Mouse (Mus musculus) mouse embryonic stem cell (cell line): ENCODE measurements around the gene Sepsecs.

Source experiments
- in situ Hi-C, 2 experiments: fragments of 300-500 bp; cut with MboI; formaldehyde crosslinking; loops; 1 replicate in 1 of 2; 3 replicates in 1 of 2; pipeline ENCODE4 v1.14.3; 2019 to 2020; ENCODE audit warnings: low sequenced_read_pairs in 2 of 2, low pct_unique_long_range_greater_than_20kb in 1 of 2, mixed read lengths in 1 of 2; ENCODE audit not compliant: unreplicated experiment in 1 of 2

Sepsecs gene

DNA sequence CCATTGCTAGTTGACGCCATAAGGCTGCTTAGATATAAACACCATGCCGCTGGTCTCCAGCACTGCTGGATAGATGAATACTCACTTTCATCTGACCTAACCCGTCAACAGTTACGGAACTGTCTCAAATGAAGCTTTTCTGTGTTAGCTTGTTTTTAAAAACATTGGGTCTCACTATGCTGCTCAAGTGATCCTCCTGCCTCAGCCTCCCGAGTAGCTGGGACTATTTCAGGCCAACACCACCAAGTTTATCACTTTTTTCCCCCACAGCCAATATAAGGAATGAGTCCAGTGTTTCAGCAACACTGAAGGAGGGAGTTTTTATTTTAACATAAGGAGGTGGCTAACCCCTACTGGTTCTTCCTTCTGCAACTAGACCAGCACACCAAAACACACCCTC is 14.5 kb downstream of the Sepsecs start:
- in situ Hi-C loops: no loop called here

DNA sequence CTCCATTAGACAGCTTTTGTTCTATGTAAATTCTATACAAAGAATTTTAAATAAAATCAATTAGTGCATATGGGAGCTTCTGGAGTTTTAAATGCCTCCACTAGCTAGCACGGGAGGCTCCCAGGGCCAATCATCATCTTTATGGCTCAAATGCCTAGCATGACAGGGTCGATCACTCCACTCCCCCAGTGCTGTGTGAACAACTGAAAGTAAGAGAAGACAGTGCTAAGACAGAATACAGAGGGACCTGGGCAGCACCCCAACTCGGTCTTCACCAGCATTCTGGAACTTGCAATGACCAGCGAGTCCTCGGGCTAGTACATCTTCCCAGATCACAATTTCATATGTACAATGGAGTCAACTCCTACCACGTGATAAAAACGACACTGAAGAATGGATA is 16.9 kb downstream of the Sepsecs start:
- in situ Hi-C loops: no loop called here

DNA sequence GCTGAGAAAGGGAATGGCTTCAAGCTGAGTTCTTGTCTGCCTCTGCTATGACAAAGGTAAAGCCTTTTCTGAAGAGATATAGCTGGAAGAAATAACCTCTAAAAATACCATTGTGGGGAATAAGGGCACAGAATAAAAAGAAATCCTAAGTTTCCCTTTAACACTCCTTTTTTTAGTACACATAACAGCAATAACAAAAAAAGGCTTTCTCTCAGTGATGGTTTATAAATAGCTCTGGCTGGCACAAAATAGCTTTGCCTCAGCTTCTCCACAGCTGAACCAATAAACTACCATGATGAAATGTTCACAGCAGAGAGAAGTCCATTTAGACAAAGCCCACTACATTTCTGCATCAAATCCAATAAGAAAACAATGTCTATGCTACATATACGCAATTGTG is 17.4 kb downstream of the Sepsecs start:
- in situ Hi-C loops: no loop called here

DNA sequence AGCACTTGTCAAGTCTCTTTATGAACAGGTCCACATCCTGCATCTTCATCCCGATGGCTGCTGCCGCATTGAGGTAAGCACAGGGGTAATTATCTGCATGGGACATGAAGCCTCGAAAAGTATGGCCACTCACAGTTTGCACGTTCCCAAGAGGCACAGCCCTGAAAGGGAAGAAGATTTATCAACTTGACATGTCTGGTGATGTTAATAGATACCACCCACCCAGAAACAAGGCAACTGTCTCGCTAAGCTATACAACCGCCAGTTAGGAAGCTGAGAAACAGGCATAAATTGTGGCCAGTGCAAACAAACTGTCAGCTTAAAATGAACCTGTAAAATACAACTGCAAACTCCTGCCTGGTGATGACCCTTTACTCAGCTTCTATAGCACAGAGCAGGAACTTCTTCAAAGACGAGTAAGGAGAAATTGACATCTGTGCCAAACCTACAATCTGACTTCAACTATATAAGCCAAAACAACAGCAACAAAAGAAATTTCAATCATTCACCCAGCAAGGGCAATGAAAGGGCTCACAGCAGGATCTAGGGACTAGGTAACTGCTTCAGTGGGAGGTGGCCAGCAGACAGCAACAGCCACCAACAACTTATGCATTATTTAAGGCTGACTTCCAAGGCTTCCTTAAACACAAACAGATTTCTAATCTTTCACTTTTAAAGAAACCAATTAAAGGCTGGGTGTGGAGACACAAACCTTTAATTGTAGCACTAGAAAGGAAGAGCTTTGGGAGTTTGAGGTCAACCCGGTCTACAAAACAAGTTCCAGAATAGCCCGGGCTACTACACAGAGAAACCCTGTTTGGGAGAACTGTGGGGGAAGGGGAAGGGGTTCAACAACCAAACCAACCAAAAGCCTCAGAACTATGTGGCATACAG is 25.3 kb downstream of the Sepsecs start:
- in situ Hi-C loops: no loop called here

DNA sequence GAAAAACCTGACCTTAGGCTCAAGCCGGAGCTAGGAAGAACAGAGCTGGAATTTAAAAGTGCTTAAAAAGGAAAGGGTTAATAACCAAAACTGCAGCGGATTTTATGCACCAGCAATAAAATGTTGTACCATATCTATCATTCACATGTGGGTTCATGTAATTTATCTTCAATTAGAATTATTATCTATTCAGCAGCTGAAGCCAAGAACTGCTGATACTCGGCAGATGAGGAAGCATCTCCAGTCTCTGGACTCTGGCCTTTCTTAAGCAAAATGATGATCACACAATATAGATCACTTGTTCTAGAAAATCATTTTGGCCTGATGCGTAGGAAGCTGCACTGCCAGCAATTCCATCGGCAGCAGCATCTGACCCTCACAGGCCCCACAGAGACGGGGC is 27.8 kb downstream of the Sepsecs start:
- in situ Hi-C loops: no loop called here

DNA sequence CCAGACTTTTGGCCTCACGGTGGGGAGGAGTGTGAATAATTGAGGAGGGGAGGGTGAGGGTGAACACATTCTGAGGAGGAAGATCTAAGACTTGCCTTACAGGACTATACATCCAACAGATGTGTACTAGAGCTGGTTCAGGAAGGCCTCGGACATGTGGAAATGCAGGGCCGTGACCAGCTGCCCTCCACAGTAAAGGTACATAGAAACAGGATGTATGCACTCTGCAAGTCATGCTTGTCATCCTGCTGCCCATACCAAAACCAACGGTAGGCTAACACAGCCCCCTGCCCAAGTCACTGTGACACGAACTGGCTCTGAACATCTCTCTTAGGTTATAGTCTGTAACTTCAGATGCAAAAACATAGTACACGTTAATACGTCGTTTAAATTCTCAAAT is 30.6 kb downstream of the Sepsecs start:
- in situ Hi-C loops: no loop called here

DNA sequence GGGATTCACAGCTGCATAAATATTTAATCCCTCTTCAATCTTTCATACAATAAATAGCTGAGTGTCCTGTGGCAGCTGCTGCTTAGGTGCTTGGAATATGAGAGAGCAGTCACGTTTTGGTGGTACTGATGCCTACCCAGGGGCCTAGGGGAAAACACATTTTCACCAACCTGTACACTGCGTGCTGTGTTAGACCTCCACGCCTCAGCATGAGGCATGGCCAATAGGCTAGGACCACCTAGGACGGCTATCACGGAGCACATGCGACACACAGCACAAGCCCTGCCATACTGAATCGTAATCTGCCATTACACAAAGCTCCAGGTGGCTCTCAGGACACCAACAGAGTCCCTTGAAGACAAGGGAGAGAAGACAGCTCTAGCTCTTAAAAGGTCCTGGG is 31.5 kb downstream of the Sepsecs start:
- in situ Hi-C loops: no loop called here

DNA sequence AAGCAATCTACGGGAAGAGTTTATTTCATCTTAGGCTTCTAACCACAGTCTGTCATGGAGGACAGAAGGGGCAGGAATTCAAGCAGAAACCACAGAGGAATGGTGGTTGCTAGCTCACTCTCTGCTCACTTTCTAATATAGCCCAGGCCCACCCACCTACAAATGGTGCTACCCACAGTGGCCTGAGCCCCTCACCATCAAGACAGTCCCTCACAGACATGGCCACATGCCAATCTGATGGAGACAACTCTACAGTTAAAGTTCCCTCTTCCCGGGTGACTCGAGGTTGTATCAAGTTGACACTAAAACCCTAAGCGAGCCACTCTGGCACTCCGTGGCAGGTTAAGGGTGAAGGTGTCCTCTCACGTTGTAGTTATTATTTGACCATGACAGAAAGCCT is 32.6 kb downstream of the Sepsecs start:
- in situ Hi-C loops: no loop called here

DNA sequence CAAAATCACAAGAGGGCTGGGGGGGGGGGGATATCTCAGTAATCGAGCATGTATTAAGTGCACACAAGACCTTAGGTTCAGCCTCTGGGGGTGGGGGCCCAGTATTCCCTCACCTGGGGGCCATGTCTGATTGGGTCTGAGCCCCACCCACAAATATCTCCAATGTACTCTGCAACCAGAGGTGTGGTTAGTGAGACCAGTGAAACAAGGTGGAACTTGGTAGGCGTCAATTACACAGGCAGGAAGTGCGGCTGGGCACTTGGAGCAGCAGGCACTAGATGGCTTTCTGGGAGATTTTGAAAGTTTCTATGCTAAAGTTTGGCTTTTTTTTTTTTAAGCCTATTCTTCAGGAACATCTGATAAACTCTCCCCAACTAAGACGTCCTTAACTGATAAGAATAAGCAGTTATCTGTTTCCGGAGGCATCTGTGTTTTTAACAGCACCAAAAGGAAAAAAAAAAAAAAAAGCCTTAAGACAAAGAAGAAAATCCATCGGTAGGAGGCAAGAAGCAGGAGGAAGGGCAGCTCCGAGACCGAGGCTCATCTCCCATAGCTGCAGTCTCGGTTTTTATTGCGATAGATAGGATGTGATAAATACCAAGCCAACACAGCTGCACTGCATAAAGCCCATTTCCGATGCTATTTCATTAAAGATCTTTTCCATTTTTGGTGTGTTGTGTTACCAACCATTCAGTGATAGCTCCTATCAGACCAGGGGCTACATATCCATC is 33.3 kb downstream of the Sepsecs start:
- in situ Hi-C loops: no loop called here

DNA sequence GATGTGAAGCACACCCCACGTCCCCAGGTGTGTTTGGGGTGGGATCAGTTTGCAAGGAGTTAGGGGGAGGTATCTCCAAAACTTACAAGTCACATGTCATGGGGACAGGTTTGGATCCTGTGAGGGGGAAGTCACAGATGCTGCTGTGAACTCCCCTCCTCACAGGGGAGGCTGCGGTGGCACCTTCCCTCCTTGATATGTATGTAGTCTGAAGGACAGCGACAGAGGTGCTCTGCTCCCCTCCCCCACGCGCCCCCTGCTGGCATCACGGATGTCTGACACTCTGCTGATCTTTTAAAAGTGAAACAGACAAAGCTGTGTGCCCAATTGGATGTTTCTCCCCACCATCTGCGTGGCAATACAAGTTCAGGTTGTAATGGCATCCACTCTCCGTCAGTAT is 35.5 kb downstream of the Sepsecs start:
- in situ Hi-C loops: no loop called here

DNA sequence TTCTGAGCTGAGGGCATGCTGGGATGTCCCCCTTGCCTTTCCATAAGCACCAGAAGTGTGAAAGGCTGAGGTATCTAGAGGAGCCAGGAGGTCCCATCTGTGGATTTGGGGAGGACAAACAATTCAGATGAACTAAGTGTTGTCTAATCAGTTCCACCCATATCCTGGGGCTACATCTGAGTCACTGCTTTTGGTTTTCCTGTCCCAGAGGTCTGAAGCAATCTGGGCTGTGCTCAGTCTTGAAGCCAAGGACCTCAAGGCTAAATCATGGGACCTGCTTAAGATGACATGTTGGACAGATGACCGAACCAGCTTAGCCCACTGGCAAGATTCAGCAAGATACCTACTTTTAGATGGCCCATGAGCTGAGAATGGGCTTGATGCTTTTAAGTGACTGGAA is 39.0 kb downstream of the Sepsecs start:
- in situ Hi-C loops: no loop called here

DNA sequence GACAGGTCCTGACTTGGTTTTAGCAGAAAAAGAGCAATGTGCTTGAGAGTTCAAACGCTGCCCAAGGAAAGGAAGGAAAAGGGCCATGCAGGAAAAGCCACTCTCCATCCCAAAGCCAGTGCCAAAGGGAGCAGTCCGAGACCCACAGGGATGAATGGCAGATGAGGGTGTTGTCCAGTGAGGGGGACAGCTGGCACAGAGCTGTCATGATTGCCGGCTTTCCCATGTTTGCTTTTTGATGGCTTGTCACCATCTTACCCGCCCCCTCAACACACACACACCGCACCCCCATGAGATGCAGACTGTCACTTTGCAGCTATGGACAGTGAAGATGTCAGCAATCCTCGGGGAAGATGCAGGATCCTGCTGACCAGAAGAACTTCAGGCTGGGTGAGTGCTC is 40.3 kb downstream of the Sepsecs start:
- in situ Hi-C loops: no loop called here

DNA sequence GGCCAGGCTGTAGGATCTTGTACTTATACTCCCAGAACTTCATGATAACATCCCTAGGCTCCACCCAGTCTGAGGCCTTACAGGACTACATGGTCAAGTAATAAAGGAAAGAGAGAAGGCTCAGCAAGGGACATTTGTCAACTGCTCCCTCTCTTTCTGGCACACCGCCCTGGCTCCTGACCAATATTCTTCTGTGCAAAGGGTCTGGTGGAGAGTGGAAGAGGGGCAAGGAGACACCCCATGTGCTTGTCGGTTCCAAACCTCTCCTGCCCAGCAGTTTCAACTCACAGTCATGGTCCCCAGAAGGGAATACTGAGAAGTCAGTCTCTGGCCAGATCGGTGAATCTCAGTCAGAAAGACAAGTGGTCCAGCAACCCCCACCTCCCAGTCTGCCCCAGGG is 40.7 kb downstream of the Sepsecs start:
- in situ Hi-C loops: no loop called here

DNA sequence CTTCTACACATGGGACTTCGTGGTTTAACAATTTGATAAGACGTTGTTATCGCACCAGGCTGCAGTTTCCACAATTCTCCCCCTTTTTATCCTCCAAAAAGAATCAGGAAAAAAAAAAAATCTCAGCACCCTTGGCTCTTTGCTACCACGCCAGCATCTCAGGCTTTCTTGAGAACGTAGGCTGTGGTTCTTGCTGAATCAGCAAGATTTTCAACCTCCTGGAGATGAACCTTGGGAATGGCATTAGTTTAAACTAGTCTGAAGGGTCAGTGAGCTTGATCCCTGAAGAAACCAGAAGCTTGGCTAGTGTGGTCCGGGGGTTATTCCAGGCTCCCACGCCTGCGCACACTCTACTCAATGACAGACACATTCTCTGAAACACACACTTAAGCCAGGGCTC is 41.8 kb downstream of the Sepsecs start:
- in situ Hi-C loops: no loop called here

DNA sequence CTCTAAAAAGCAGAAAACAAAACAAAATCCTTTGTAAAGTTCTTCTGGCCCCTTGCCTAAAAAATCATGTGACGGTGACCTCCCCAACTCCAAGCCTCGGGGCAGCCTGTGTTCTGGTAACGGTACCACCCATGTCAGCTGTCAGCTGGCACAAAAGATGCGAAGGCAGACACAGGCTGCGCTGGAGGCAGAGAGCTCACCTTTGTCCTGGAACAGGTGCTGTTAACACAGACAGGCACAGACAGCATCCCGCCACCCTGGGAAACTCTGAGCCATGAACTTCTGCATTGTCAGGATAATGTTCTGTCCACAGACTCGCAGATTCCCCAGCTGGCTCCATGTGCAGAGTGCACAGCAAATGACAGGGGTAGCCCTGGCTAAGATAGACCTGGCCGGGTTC is 43.4 kb downstream of the Sepsecs start:
- in situ Hi-C loops: no loop called here

DNA sequence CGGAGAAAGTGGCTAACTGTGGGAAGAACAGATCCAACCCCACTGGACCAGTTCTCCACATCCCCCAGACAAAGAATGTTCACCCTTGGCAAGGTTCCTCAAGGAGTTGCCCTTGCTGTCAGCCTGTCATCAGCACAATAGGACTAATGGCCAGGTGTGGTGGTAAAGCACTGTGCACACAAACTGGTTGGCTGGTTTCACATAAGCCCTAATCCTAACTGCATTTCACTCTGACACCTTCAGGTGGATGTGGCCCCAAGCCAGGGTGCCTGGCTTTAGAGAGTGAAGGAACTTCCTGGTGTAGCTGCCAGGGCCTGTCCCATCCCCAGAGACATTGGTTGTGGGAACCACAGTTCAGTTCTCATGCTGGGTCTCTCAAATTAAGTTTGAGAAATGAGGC is 44.6 kb downstream of the Sepsecs start:
- in situ Hi-C loops: no loop called here

DNA sequence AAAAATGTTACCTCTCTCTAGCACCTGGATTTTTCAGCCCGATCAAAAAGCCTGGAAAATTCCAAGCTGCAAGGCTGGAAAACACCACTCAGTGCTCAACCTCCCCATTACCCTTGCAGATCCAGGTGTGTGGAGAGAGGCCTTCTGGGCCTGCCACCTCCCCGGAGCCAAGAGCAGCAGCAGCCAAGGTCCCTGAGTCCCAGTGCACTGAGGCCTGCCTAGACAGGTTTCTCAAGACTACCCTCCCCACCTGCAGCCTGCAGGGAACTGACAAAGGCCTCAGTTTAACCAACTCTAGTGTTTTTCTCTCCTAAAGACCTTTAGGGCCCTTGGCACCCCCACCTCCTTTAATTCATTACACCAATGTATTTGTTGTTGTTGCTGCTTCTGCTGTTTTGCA is 46.4 kb downstream of the Sepsecs start:
- in situ Hi-C loops: no loop called here

DNA sequence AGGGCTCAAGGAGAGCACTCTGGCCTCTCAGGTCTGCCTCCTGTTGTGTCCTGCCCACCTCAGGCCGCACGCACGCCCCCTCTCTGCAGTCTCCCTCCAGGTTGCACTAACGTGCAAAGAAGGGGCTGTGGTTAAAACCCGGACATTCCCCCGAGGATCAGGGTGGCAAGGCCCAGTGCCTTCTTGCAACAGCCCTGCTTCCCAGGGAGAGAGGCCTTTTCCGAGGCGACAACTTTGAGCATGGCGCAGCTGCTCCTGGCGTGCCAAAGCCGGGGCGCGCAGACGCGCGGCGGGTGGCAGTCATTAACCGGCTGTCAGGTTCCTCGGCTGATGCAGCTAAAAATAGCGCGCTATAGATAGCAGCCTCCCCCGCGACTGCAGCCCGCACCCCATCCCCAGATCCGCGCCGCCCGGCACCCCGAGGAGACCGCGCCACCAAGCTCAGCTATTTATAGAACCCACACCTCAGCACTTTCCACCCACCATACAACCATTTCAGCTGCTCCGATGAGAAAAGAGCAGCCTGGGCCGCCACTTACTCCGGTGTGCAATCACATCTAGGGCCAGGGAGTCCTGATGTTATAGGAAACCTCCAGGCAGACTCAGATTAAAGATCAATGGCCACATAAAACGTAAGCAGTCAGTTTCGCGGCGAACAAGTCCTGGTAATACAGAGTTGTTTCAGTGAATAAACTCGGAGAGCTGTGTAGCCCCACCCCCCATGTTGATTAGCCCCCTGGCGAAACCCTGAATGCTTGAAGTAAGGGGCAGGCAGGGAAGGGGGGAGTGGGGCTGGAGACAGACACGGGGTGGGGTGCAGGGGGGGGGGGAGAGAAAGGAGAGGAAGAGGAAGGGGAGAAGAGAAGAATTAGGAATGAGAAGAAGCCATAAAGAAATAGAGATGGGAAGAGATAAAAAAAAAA is 50.9 kb downstream of the Sepsecs start:
- in situ Hi-C loops: no loop called here

DNA sequence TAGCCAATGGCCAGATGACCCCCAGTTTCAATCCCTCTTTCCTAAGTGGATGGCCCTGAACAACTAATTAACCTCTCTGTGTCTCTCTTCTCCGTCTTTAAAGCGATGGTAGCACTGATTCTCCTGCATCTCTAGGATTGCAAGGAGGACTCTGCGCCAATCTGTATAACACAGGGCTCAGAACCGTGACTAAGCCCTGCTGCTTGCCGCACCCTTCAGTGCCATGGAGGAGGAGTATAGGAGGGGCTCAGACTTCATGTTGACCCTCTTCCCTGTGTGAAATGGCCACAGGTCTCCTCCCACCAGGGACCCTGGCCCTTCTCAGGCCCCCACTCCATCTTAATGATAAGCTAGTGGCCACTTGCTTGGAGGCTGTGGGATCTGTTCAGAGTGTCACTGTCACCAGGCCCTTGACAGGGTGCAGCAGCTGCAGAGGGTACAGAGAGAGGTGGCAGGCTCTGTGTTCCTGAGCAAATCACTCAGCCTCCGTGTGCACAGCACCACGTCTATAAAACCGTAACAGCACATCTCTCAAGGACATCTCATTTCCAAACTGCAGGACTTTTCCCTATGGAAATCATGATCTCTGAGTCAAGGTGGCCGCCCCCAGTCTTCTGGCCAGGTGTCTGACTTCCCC is 51.7 kb downstream of the Sepsecs start:
- in situ Hi-C loops: no loop called here
